Mouse (Mus musculus) 3134 (cell line): Measurements from ENCODE around the gene Synj1.

ENCODE experiments used
- DNase-seq: peaks from one replicate; pipeline ENCODE4 v3.0.0-alpha.2; 2011; ENCODE audit warnings: low spot score; ENCODE audit not compliant: insufficient read length; ENCODE audit errors: extremely low read depth

Synj1 gene

DNA sequence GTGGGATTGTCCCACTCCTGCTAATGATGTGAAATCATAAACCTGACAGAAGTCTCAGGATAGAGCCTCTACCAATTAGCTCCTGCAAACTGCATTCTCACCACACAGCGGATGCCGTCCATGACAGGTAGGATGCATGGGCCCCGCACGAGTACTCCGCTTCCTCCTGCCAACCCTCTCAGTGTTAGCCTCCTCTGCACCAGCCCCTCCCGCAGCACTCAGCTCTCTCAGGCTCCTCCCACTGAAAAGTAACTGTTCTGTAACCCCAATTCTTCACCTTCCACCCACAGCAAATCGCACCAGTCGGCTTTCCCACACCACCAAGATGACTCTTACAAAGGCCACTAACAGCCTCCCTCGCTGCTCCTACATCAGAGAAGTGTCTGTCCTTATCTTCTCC is 58.0 kb downstream of the Synj1 start:
- DNase-seq = no peak

DNA sequence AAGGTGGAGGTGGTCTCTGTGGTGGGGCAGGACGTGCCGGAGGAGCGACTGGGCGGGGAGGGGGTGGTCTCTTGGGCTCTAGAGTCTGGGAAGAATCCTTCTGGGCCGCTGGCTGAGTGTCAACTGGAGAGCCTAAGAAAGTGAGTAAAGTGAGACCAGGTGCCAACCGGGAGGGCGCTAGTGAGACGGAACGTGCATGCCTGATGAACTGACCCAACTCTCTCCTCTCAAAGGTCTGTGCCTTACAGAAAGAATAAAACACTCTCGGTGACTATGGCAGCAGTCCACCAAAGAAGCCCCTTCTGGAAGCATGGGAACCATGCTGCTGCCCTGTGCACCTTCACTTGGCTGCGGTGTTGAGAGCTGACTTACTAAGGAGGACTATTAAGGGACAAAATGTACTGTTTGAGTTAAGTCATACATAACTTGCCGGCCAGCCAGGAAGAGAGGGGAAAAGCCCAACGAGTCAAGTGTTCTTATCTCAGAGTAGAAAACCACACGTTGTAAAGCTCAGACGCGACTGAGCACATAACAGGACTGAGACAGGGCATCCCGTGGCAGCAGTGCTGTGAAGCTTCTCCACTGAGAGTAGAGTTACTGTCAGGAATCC is 60.6 kb downstream of the Synj1 start:
- DNase-seq = no peak

DNA sequence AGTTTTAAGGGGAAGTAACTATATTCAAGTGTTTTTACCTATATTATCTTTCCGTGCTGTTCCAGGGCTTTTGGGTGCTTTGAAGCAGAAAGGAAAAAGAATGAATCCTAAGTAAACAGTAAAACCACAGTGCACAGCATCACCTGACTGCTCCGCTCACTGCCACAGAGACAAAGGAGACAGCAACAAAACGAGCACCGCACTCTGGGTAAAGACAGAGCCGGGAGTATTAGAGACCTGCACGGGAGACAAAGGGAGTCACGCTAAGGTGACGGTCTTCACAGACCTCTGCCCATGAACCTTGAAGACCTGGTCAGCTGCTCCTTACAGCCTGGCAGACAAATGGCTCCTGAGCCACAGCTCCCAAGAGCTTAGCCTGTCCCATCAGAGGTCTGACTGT is 64.1 kb downstream of the Synj1 start:
- DNase-seq = no peak

- no peak for DNase-seq
Measured at GRCm38 (mm10) chr16:90941246-90941645, 69.9 kb downstream of the Synj1 start.

- peak; percentile 88 for DNase-seq
Measured at GRCm38 (mm10) chr16:90934687-90935328, 76.3 kb downstream of the Synj1 start, which contains the start of gene Cfap298. TSS of gene Cfap298 (minus strand) at chr16:90935114.

GRCm38 (mm10) chr16:90934193-90934686 is 76.9 kb downstream of the Synj1 start:
- no peak for DNase-seq

DNA sequence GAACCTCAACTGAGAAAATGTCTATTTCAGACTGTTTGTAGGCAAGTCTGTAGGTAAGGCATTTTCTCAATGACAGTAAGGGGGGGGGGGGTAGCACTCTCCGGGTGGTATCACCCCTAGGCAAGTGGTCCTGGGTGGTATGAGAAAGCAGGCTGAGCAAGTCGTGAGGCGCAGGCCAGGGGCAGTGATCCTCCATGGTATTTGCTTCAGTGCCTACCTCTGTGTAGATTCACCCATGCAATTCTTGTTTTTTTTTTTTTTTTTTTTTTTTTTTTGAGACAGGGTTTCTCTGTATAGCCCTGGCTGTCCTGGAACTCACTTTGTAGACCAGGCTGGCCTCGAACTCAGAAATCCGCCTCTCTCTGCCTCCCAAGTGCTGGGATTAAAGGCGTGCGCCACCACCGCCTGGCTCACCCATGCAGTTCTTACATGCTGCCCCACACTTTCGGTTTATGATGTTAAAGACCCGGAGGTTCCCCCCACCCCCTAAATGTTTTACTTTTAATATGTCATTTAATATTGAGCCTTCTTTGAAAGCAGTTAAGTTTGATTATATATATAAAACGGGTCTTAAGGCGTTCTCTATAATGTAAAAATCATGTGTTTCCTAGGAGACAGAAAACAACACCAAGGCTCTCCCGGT is 77.5 kb downstream of the Synj1 start:
- DNase-seq = no peak

DNA sequence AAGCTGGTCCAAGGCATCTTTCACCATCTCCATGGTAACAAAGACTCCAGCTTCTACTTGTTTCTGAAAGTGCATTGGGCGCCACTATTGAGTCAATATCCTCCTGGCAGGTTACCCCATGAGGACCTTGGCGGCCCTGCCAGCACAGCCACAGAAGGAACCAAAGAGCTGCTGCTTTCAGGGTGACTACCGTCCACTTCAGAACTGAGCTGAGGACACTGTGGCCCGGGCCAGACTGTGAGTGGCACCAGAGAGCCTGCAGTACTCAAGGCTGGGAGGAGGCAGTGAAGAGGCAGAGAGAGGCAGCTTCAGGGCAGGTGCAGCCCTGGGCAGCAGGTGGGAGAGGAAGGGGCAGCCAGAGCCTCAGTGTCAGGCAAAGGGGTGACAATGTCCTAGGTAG is 83.7 kb downstream of the Synj1 start:
- DNase-seq = no peak

GRCm38 (mm10) chr16:90925461-90925860 is 85.6 kb downstream of the Synj1 start:
- peak; percentile 36 for DNase-seq

GRCm38 (mm10) chr16:90924606-90925370 is 86.3 kb downstream of the Synj1 start:
- no peak for DNase-seq

DNA sequence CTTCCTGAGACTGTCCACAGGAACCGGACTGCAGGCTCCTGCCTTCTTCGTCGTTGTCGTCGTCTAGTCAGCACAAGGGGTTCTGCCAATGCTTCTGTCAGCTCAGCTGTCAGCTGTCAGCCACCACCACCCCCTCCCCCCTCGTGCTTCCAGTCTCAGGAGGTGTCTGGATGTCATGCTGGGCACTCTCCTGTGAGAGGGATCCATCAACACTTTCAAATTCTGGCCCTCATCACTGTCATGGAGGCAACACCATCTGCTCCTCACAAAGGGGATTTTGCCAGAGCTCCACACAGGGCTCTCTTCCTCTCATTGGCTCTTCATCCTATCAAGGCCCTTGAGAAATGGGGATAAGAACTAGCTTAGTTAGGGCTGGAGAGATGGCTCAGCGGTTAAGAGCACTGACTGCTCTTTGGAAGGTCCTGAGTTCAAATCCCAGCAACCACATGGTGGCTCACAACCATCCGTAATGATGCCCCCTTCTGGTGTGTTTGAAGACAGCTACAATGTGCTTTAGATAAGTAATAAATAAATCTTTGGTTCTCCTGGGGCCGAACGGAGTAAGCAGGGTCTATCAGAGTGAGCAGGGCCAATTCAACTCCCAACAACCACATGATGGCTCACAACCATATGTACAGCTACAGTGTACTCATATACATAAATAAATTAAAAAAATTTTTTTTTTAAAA is 89.5 kb downstream of the Synj1 start:
- DNase-seq = no peak

- DNase-seq = no peak
Measured at GRCm38 (mm10) chr16:90917156-90917555, 94.0 kb downstream of the Synj1 start.

- no peak for DNase-seq
Measured at GRCm38 (mm10) chr16:90916040-90916481, 95.0 kb downstream of the Synj1 start.

GRCm38 (mm10) chr16:90911766-90912165 is 99.3 kb downstream of the Synj1 start:
- no peak for DNase-seq

- DNase-seq = no peak
Measured at GRCm38 (mm10) chr16:90910855-90911533, 100.1 kb downstream of the Synj1 start.

DNA sequence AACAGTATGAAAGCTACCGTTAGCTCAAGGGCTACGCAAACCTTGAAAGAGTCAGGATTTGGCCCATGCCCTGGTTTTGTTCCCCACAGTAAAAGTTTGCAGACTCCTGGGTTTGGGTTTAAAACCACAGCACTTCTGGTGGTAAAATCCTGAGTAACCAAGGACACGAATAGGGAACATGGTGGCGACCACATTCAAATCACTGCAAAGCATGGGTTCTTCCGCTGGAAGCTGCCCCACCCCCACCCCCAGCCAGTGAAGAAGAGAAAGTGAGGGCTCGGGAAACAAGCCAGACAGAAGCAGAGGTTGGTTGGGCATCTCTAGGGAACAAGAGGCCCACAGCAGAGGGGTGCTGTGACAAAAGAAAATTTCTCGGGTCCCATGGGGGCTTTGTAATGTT is 103.9 kb downstream of the Synj1 start:
- no peak for DNase-seq

- no peak for DNase-seq
Measured at GRCm38 (mm10) chr16:90903300-90903699, 107.8 kb downstream of the Synj1 start.

GRCm38 (mm10) chr16:90901364-90901763 is 109.7 kb downstream of the Synj1 start:
- DNase-seq = no peak

- DNase-seq = no peak
Measured at GRCm38 (mm10) chr16:90899498-90899897, 111.6 kb downstream of the Synj1 start.

DNA sequence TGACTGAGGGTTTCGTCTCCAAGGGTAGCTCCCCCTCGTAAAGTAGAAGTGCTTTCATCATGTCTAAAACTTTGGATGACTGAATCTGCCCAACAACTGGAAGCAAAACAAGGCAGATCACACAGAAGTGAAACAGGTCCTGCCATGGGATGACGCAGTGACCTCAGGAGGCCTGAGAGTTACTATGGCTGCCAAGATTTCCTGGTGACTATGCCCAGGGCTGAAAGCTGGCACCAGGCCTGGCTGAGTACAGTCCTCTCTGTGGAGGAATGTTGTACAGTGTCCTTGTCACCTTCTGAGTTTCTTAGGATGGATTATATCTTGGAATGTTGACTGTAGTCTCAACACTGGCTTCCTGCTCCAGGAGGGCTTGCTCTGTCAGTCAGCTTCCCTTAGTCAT is 113.5 kb downstream of the Synj1 start:
- DNase-seq = peak; percentile 71
